ENCODE assay signal across 8 mouse cellular contexts in the genomic region with DNA sequence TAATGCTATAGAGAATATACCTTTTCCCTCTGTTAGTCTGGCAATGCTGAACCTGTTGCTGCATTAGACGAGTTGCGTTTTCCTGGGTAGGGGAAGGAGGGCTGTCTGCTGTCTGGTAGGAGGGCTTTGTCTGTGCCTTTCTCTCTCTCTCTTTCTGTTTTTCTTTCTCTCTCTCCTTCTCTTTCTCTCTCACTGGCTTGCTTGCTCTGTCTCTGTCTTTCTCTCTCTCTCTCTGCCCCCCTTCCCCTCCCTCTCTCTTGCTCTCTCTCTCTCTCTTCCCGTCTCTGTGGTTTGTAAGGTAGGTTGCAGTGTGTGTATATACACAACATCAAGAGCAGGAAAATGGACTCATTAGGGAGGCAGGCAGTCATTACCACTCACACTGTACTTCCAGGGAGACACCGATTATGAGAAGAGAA. TPM values are rescaled to one million over a fixed set of nuclear protein-coding genes. Genes with fewer than 3 reads are reported as not detected.
DNase-seq lines count a peak whose midpoint lies in the region; ATAC-seq lines count a peak whose summit lies in the region.

No protein-coding gene starts in this region.

- H3K4me2 ChIP-seq in neural tube, embryonic 12.5 days (replicated peaks), result peak overlapping the region; percentile 28
- peak overlapping the region; percentile 60 for H3K4me2 ChIP-seq in heart, embryonic 15.5 days
- peak overlapping the region; percentile 58 for H3K4me2 ChIP-seq in stomach, embryonic 16.5 days (ENCODE audit: low read depth, low read length)

- H3K4me1 ChIP-seq in neural tube, embryonic 12.5 days, result no peaks in the 10 kb centered on the region; the same call in none of the 2 replicates
- peaks cover 12% of the 10 kb centered on the region for H3K4me1 ChIP-seq in heart, embryonic 15.5 days (replicated peaks)
- peaks cover 15% of the 10 kb centered on the region for H3K4me1 ChIP-seq in megakaryocyte, embryonic 14.5 days
- peaks cover 8% of the 10 kb centered on the region for H3K4me1 ChIP-seq in stomach, embryonic 16.5 days (ENCODE audit: control insufficient read depth, insufficient read depth, low read length)

- no peak overlapping the region for H3K4me3 ChIP-seq in neural tube, embryonic 12.5 days
- H3K4me3 ChIP-seq in heart, embryonic 15.5 days, result peak overlapping the region; percentile 49
- peak overlapping the region; percentile 93 for H3K4me3 ChIP-seq in megakaryocyte, embryonic 14.5 days (replicated peaks)
- peak overlapping the region; percentile 47 for H3K4me3 ChIP-seq in stomach, embryonic 16.5 days (replicated peaks; ENCODE audit: low read length)

- 39% methylated on average over 4 of the region's 4 CpGs for WGBS in neural tube, embryonic 12.5 days
- WGBS in heart, embryonic 15.5 days, result 12% methylated on average over 4 of the region's 4 CpGs
- 12% methylated on average over 4 of the region's 4 CpGs for WGBS in stomach, embryonic 16.5 days

- H3K27ac ChIP-seq in neural tube, embryonic 12.5 days, result no peak overlapping the region
- H3K27ac ChIP-seq in heart, embryonic 15.5 days, result peak overlapping the region; percentile 87
- H3K27ac ChIP-seq in stomach, embryonic 16.5 days (ENCODE audit: low read length), result peak overlapping the region; percentile 88

- H3K9me3 ChIP-seq in neural tube, embryonic 12.5 days, result no peaks in the 10 kb centered on the region
- no peaks in the 10 kb centered on the region for H3K9me3 ChIP-seq in heart, embryonic 15.5 days (replicated peaks)
- H3K9me3 ChIP-seq in megakaryocyte, embryonic 14.5 days, result no peaks in the 10 kb centered on the region
- no peaks in the 10 kb centered on the region for H3K9me3 ChIP-seq in stomach, embryonic 16.5 days (replicated peaks; ENCODE audit: control insufficient read depth, low read length)

- H3K27me3 ChIP-seq in neural tube, embryonic 12.5 days (replicated peaks), result no peaks in the 10 kb centered on the region
- H3K27me3 ChIP-seq in heart, embryonic 15.5 days, result no peaks in the 10 kb centered on the region
- H3K27me3 ChIP-seq in megakaryocyte, embryonic 14.5 days (replicated peaks), result no peaks in the 10 kb centered on the region
- no peaks in the 10 kb centered on the region for H3K27me3 ChIP-seq in stomach, embryonic 16.5 days (ENCODE audit: control insufficient read depth, insufficient read depth, low read length)

- no peaks in the 10 kb centered on the region for H3K36me3 ChIP-seq in neural tube, embryonic 12.5 days
- H3K36me3 ChIP-seq in heart, embryonic 15.5 days, result no peaks in the 10 kb centered on the region
- no peaks in the 10 kb centered on the region for H3K36me3 ChIP-seq in megakaryocyte, embryonic 14.5 days (replicated peaks; ENCODE audit: low read length)
- H3K36me3 ChIP-seq in stomach, embryonic 16.5 days (ENCODE audit: control insufficient read depth, insufficient read depth, low read length), result no peaks in the 10 kb centered on the region

- no peak for DNase-seq in neural tube, embryonic 10.5 days (ENCODE audit: extremely low spot score, low spot score)
- peak; percentile 16 to 32 for DNase-seq in cerebellum, postnatal 10 days
- DNase-seq in kidney, postnatal 14 days, result peak; percentile 62
- DNase-seq in spleen, postnatal 14 days (ENCODE audit: low spot score in 2 of 2), result no peak

- H3K9ac ChIP-seq in neural tube, embryonic 12.5 days, result no peak overlapping the region
- H3K9ac ChIP-seq in heart, embryonic 15.5 days, result peak overlapping the region; percentile 68
- peak overlapping the region; percentile 66 for H3K9ac ChIP-seq in stomach, embryonic 16.5 days (ENCODE audit: low read length)

- ATAC-seq in neural tube, embryonic 12.5 days (ENCODE audit: low FRiP score, low read depth), result no peak
- ATAC-seq in heart, embryonic 15.5 days (replicated peaks; ENCODE audit: insufficient number of reproducible peaks, insufficient read depth, low FRiP score, low read depth), result peak; percentile 78
- peak; percentile 73; the same call in 1 of the 2 replicates for ATAC-seq in stomach, embryonic 16.5 days (ENCODE audit: insufficient read depth, low FRiP score)

RNA-seq across cellular contexts. Expression of gene Zbtb20, which starts 31.6 kb away (rescaled TPM):
- polyA plus RNA-seq in neural tube, embryonic 12.5 days (2016; fragmentation: Nextera tagmentation; extraction: Ambion mirVana), result 59.2 and 65.2 TPM in 2 replicates
- 42.0 and 47.6 TPM in 2 replicates for polyA plus RNA-seq in heart, embryonic 15.5 days (2015; fragmentation: Nextera tagmentation; extraction: Ambion mirVana)
- 2.2 and 2.4 TPM in 2 replicates for polyA plus RNA-seq in megakaryocyte, embryonic 14.5 days (2012; ENCODE audit: insufficient read depth, low replicate concordance)
- polyA plus RNA-seq in stomach, embryonic 16.5 days (2015; fragmentation: Nextera tagmentation; extraction: Ambion mirVana), result 23.5 and 26.3 TPM in 2 replicates

Comparison
In these comparisons a context has a peak if more than half of its experiments do, and no peak if none do; other contexts are left out.
1. DNase-seq: peak in cerebellum, postnatal 10 days (2 of 2) and kidney, postnatal 14 days (single experiment); none in neural tube, embryonic 10.5 days (single experiment) and spleen, postnatal 14 days (0 of 2).
2. Peak in every context shown above with its lines, with median percentiles within 50 percentile points of each other: H3K4me2 ChIP-seq.